Mouse (Mus musculus) kidney, postnatal 25 days (tissue): ENCODE measurements around the gene Lao1.
A peak's percentile ranks its signal among the peaks of the same experiment; 100 is the strongest.
"Not testable (repeated sequence)": the region's sequence is repeated elsewhere in the genome, so short reads cannot be mapped to it uniquely, and the experiment has no call there.

Experiments
- DNase-seq, 2 experiments: peaks; one replicate each; pipeline ENCODE4 v3.0.0; 2021; ENCODE audit warnings: mixed read lengths in 2 of 2

Gene Lao1

DNA sequence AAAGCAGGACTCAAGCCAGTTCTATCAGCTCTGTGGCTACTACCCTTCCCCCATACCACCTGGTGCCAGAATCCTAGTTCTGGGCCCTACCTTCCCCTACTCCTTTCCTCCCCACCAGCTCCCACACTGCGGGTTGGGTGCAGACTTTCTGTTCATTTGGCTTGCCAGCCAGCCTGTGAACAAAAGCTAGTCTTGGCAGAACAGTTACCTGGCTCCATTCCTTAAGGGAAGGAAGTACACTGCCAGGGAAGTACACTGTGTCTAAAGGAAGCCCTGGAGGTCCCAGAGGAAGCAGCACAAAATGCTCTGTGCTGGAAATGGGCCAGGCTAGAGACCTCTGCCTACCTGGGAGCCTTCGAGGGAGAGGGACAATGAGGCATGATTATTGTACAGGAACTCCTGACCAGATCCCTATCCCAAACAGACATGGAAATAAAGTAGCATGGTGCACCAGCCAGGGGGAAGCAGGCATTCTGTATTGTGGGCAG lies at the start of gene Lao1:
Lao1 (plus strand) TSS at position 438 of the 488 bp plus-strand sequence.
- DNase-seq = peak; percentile 51 to 71

- not testable (repeated sequence) for DNase-seq
These were observed 44.0 kb upstream of the Lao1 start, which contains the start of gene Olfr1329 for GRCm38 (mm10) chr4:118917365-118917764. Gene Olfr1329 (minus strand): TSS chr4:118917465.

GRCm38 (mm10) chr4:118931326-118931725 lies 30.1 kb upstream of the Lao1 start:
- not testable (repeated sequence) for DNase-seq

GRCm38 (mm10) chr4:118938512-118938911 lies 22.9 kb upstream of the Lao1 start, which contains the start of gene Olfr1328:
Gene Olfr1328 (minus strand): TSS chr4:118938612.
- DNase-seq = no peak

GRCm38 (mm10) chr4:118958812-118959211 lies 2.6 kb upstream of the Lao1 start:
- DNase-seq = no peak

- DNase-seq = peak in 1 of 2 experiments; percentile 25
These were observed 6.3 kb downstream of the Lao1 start for GRCm38 (mm10) chr4:118967711-118968110.

- no peak for DNase-seq
These were observed 11.9 kb downstream of the Lao1 start for GRCm38 (mm10) chr4:118973281-118973680.

- no peak for DNase-seq
These were observed 23.9 kb downstream of the Lao1 start for GRCm38 (mm10) chr4:118985291-118985690.

- peak; percentile 53 to 55 for DNase-seq
These were observed 27.2 kb downstream of the Lao1 start for GRCm38 (mm10) chr4:118988535-118988934.

DNA sequence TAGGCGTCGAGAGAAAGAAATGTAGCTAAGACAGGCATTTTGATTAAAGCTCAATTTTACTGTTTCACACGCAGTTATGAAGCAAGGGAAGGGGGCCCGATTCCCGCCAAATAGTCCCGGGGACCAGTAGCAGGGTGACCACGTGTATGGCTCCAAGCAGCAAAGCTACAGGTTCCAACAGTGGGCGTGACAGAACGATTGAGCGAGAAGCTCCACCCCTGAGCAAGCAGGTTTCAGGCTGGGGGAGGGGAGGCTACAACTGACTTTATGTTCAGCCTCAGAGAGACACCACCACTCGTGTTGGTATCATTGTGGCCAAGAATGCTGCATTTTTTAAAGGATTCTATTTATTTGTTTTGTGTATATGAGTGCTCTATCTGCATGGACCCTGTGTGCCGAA lies 28.0 kb downstream of the Lao1 start:
- DNase-seq = no peak

DNA sequence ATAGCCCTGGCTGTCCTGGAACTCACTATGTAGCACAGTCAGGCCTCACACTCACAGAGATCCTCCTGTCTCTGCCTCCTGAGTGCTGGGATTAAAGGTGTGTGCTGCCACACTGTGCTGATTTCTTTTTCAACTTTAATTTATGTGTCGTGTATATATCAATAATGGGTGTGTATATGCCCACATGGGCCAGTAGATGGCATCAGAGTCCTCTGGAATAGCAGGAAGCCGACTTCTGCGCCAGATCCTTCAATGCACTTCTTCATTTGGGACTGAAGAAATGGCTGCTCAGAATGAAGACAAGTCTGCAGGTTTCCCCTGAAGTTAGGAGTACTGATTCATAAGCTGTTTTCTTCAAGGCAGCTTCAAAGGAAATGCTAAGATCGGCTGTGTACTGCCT lies 30.4 kb downstream of the Lao1 start:
- peak in 1 of 2 experiments; percentile 44 for DNase-seq

DNA sequence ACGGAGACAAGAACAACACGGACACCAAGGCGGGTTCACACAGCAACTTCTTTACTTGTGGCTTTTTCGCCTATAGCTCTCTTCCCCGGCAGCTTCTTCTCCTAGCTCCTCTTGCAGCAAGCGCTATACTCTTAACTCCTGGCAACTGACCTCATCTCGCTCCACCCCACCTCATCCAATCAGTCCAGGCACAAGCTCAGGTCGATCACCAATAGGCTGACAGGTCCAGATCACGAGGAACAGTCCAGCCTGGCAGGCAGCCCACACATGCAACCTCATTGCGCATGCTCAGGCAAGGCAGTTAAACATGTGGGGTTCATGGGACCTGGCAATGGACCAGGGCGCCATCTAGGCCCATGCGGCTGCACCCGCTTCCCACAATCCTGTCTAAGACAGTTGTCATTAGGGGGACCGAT lies 35.8 kb downstream of the Lao1 start:
- no peak for DNase-seq

GRCm38 (mm10) chr4:118999691-119000486 lies 38.5 kb downstream of the Lao1 start:
- no peak for DNase-seq

DNA sequence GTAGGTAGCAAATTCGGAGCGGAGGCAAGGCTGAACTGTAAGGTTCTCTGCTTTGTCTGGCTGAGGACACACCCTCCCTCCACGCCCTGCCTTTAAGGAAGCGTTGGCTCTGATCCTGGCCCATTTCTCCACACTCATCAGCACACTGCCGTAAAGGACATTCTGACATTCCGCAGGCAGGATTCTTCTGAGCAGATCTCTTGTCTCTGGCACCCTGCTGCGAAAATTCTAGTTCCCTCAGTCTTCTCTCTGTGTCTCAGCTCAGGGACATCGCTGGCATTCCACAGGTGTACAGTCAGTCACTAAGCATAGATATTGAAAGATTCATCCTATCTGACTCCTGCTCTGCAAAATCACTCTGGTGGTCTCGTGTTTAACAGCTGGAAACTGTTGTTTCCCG lies 40.3 kb downstream of the Lao1 start:
- DNase-seq = no peak

DNA sequence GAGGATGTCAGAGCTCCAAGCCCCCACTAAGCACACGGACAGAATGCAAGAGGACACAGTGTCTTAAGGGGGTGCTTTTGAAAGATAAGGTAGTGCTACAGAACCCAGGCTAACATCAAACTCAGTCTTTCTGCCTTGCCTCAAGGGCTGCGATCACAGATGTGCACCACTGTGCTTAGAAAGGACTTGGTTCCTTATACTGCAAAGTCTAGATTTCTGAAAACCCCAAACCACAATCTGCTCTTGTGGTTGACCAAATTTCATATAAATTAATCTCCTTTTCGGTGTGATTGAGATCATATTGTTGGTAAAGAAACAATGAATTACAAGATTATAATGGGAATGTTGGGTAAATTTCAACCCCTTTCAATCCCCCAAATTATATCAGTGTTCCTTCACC lies 41.1 kb downstream of the Lao1 start:
- DNase-seq = no peak

DNA sequence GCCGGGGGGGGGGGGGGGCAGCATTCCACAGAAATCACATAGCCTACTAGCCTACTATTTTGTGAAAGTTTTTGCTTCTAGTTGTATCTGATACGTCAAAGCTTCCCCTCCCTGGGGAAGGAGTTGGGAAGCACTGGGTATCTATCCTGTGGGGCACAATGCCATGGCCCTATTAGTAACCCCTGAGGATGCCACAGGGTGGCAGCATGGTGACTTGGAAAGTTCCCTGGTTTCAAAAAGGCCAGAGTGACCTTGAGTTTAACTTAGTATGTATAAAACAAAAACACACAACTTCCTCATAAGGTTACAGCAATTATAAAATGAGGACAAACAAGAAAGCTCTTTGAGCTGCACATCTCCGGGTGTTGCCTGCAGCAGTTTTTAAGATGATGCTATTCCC lies 42.8 kb downstream of the Lao1 start:
- DNase-seq = peak; percentile 62 to 64

GRCm38 (mm10) chr4:119004613-119005339 lies 43.4 kb downstream of the Lao1 start:
- DNase-seq = peak; percentile 87 to 95

DNA sequence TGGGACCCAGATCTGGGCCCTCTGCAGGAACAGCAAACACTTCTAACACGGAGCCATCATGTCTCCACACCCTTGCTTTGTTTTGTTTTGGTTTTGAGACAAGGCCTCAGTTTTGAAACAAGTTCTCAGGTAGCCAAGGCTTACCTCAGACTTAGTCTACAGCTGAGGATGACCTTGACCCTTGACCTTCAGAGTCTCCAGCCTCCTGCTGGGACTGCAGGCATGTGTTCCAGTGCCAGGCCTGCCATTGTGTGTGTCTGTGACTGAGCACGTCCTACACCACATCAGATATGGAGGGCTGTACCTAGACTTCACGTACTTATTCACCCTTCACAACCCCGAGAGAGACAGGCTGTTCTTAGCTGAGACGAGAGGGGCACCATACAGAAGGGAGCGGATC lies 46.2 kb downstream of the Lao1 start:
- no peak for DNase-seq

- peak; percentile 60 to 83 for DNase-seq
These were observed 47.1 kb downstream of the Lao1 start for GRCm38 (mm10) chr4:119008476-119008875.

- peak in 1 of 2 experiments; percentile 49 for DNase-seq
These were observed 48.4 kb downstream of the Lao1 start for GRCm38 (mm10) chr4:119009814-119010213.

DNA sequence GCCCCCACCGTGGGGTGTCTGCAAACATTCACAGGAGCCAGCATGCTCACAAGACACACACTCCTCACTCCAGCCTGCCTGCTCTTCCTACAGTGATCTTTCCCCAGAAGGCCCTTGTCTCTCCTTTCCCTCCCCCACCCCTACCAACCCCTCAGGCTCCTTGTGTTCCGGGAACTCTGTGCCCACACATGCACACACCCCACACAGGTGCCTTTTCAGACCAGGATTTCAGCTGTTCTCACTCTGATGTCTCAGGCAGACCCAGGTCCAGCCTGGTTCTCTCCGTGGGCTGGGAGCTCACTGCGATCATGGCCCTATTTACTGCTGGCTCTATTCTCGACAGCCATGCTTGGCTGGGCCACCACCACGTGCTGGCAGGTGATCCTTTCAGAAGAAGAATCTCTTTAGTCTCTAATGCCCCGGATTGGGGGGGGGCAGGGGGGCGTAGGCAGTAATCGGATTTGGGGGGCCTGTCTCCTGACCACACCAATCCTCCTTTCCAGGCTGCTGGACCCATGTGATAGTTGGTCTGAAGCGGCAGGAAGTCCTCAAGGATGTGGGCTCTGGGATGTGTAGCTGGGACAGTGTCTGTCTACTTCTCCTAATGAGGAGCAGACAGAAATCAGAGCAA lies 49.8 kb downstream of the Lao1 start:
- no peak for DNase-seq

- no peak for DNase-seq
These were observed 51.7 kb downstream of the Lao1 start for GRCm38 (mm10) chr4:119013031-119013430.

DNA sequence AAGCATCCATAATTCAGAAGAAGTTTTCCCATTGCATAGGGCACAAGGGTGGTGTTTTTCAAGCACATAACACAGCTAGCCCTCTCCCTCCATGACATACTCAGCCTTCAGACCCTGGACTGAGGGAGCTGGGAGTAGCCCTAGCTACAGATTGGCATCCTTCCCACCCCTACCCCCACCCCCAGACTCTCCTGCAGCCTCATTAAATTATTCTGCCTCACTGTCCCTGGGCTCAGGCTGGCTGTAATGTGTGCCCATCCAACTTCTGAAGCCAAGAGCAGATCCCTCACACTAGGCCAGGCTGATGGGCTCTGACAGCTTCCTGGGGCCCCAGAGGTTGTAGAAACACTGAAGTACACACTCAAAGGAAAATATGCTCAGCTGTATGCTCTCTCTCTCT lies 53.6 kb downstream of the Lao1 start:
- no peak for DNase-seq
